Mouse (Mus musculus) forebrain, embryonic 11.5 days (tissue): Measurements from ENCODE around the gene Vangl1. TPM values are rescaled to one million over a fixed set of nuclear protein-coding genes. Genes with fewer than 3 reads are reported as not detected.
"Not testable (repeated sequence)": the region's sequence is repeated elsewhere in the genome, so short reads cannot be mapped to it uniquely, and the experiment has no call there.

Experiments used
- ATAC-seq: fragments of 200-750 bp; cut with Nextera tagmentation; replicated peaks from 2 replicates; pipeline ENCODE4 v1.8.0; 2017; ENCODE audit warnings: moderate TSS enrichment; ENCODE audit not compliant: low FRiP score
- DNase-seq: peaks from one replicate; pipeline ENCODE4 v3.0.0-alpha.2; 2017; ENCODE audit warnings: low spot score
- H3K27ac ChIP-seq: fragments of 300-500 bp; sonication (generic); 2 replicates; pipeline ENCODE4 v1.5.1; 2014; ENCODE audit warnings: low read depth, low read length
- H3K27me3 ChIP-seq: fragments of 300-500 bp; sonication (generic); 2 replicates; pipeline ENCODE4 v1.6.1; 2014; ENCODE audit warnings: mild to moderate bottlenecking, low read length, mixed read lengths; ENCODE audit not compliant: control insufficient read depth, insufficient read depth
- H3K36me3 ChIP-seq: fragments of 300-500 bp; sonication (generic); 2 replicates; pipeline ENCODE4 v1.6.1; 2014; ENCODE audit warnings: mild to moderate bottlenecking, low read length, moderate library complexity, mixed read lengths; ENCODE audit not compliant: control insufficient read depth, insufficient read depth
- H3K4me1 ChIP-seq: fragments of 300-500 bp; sonication (generic); replicated peaks from 2 replicates; pipeline ENCODE4 v1.6.1; 2014; ENCODE audit warnings: low read length, mixed read lengths; ENCODE audit not compliant: control insufficient read depth, insufficient read depth
- H3K4me2 ChIP-seq: fragments of 300-500 bp; sonication (generic); 2 replicates; pipeline ENCODE4 v1.6.1; 2014; ENCODE audit warnings: low read depth, mild to moderate bottlenecking, low read length, moderate library complexity, mixed read lengths; ENCODE audit not compliant: severe bottlenecking
- H3K4me3 ChIP-seq: fragments of 300-500 bp; sonication (generic); 2 replicates; pipeline ENCODE4 v1.5.1; 2014; ENCODE audit warnings: low read depth, low read length
- H3K9ac ChIP-seq: fragments of 300-500 bp; sonication (generic); 2 replicates; pipeline ENCODE4 v1.6.1; 2014; ENCODE audit warnings: low read length
- H3K9me3 ChIP-seq: fragments of 300-500 bp; sonication (generic); 2 replicates; pipeline ENCODE4 v1.6.1; 2016; ENCODE audit warnings: low read length, mixed read lengths; ENCODE audit not compliant: control insufficient read depth
- WGBS: fragments of 180-500 bp; shearing (Covaris S2); extraction: QIAGEN DNeasy Blood & Tissue Kit; methylation state at CpG from one replicate; pipeline ENCODE4 v1.1.7; 2014; 5-methylcytosine and 5-hydroxymethylcytosine counted together
- polyA plus RNA-seq: library from polyadenylated mRNA; unstranded; fragments of >200 nt; fragmentation: Nextera tagmentation; extraction: Ambion mirVana; gene quantifications from 2 replicates; pipeline ENCODE4 v1.2.1, GENCODE M21; 2014

The Vangl1 gene
- polyA plus RNA-seq, 1 experiment from 2014 or later = 8.1 TPM

DNA sequence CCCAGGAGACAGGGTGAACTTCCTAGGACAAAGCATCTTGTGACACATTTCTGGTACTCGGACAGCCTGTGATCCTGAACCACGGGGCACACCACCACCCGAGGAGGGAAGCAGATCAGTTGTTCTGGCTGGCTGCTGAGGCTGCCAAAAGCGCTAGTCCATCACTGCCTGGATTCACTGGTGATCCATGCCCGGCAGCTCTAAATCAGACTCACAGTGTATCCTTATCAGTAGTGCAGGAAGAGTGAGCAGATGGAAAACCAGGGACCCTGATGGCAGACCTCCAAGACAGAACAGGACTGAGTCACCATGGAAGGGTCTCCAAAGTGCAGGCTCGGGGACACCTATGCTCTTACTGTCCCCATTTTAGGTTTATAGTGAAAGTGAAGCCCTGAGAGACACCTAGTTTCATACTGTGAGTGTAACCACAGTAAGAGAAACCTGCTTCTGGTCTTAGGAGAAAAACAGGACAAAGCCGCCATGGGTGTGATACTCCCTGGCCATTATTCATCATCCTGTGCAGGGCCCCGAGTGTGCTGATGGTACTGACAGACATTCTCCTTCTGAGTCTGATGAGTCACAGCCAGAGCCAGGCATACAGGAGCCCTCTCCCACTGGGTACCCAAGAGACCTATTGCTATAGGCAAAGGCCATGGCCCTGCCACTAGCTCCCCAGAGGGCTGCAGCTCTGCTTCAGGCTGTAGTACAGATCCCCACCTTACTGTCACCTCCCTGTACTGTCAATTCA is 30.2 kb downstream of the Vangl1 start:
- no peak for DNase-seq
- no peaks in the 10 kb centered on the region for H3K9me3 ChIP-seq
- 82% methylated on average over 8 of the region's 8 CpGs for WGBS
- H3K9ac ChIP-seq = no peak overlapping the region
- no peaks in the 10 kb centered on the region for H3K36me3 ChIP-seq
- H3K4me3 ChIP-seq = no peak overlapping the region
- H3K27me3 ChIP-seq = no peaks in the 10 kb centered on the region
- no peak for ATAC-seq
- H3K27ac ChIP-seq = no peak overlapping the region
- no peak overlapping the region for H3K4me2 ChIP-seq
- no peaks in the 10 kb centered on the region for H3K4me1 ChIP-seq

DNA sequence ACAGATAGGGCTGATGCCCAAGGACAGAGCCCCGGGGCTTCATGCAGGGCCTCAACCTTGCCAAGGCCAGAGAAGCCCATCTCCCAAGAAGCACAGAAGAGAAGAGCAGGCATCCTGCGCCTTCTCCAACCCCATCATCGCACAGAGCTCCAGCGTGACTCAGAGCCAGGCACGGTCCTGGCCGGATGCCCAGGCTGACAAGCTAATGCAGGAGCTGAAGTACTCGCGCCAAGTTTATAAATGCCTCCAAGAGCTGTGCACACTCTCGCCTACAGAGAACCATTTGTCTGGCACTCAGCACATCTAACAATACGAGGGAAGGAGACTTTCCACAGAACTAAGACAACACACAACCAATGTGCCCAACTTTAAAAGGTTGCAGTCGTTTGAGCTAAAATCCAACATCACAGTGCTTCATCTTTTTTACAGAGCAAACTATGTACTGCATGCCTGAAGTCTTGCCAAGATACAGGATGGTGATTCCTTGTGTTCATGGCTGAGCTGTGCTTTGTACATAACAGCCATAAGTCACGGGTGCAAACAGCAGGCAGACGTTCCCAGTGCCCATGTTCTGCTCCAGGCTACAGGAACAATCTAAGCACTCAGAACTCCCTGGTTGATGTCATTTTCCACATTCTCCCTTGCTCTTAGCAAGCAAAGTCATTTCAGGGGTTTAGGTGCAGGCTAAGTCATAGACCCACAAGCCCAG is 35.1 kb downstream of the Vangl1 start:
- Histone ChIP-seq H3K36me3 (no peaks in the 10 kb centered on the region), H3K4me3 (no peak overlapping the region), H3K27ac (no peak overlapping the region), H3K4me2 (no peak overlapping the region), H3K9ac (no peak overlapping the region), H3K9me3 (no peaks in the 10 kb centered on the region), H3K4me1 (peaks cover 9% of the 10 kb centered on the region), H3K27me3 (no peaks in the 10 kb centered on the region)
- 85% methylated on average over 13 of the region's 13 CpGs for WGBS
- no peak for ATAC-seq
- DNase-seq = no peak

DNA sequence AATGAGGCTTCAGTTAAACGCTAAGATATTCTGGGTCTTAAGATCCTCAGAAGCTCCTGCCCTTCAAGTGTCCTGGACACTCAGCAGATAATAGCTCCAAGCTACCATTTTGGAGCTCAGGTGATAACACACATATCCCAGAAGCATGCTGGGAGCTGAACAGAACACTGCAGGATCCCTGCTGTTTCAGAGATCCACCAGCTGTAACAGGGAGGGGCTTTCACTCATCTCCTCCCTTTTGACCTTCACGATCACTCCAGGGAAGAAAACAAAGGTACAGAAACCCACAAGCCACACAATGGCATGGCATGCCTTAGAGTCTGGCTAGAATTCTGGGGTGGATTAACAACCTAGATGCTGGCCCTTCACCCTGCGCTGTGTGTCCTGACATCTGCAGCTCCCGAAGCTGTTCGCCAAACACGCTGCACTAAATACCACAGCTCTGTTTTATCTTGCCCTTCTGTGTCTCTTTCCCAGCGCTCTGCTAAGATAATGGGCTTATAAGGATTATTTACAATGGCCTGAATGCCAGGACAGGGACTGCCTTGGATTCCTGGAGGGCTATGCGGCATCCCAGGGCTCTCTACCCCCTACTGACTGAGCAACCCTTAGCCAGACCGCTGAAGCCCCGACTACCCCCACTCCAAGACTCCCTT is 36.8 kb downstream of the Vangl1 start:
- WGBS = 3% methylated on average over 10 of the region's 10 CpGs
- Histone ChIP-seq H3K9ac (no peak overlapping the region), H3K27me3 (no peaks in the 10 kb centered on the region), H3K27ac (no peak overlapping the region), H3K36me3 (no peaks in the 10 kb centered on the region), H3K9me3 (no peaks in the 10 kb centered on the region), H3K4me1 (peaks cover 9% of the 10 kb centered on the region), H3K4me3 (no peak overlapping the region), H3K4me2 (0 out of 2 replicates have a peak overlapping the region, but pooled peaks have one; percentile 21)
- ATAC-seq (0 out of 2 replicates have a peak, but pooled peaks have one; percentile 49), DNase-seq (no peak)

DNA sequence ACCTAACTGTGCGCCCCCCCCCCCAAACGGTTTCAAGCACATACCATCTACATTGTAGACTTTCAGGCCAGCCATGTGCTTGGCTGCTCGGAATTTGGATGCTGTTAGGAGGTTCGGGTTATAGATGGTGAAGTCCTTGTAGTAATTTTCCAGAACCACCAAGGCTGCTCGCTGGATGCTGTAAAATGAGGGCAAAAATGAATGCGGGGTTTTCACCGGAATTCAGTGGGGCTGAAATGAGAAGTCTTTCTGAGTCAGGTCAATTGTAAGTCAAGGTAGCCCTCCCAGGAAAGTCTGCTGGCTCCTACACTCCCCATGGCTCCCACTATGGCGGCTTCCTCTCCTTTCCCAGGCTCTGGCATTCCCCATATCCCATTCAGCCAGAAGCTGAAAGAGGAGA is 37.7 kb downstream of the Vangl1 start:
- Histone ChIP-seq H3K9ac (no peak overlapping the region), H3K4me2 (no peak overlapping the region), H3K27me3 (no peaks in the 10 kb centered on the region), H3K9me3 (no peaks in the 10 kb centered on the region), H3K27ac (no peak overlapping the region), H3K4me1 (peaks cover 9% of the 10 kb centered on the region), H3K4me3 (no peak overlapping the region), H3K36me3 (no peaks in the 10 kb centered on the region)
- 75% methylated on average over 8 of the region's 8 CpGs for WGBS
- ATAC-seq = no peak
- DNase-seq = no peak

DNA sequence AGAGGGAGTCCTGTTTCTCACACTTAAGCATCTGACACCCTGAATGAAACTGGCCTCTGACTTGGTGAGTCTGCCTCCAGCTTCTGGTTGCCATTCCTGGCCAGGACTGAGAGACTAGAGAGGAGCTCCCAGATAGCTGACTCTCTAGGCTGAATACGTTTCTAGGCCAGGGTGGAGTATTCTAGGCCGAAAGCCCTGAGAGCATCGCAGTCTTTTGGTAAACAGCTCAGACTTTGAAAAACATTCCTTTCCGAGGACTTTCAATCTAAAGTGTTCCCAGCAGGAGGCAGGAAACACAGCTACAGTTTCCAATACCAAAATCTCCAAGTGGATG is 38.2 kb downstream of the Vangl1 start:
- DNase-seq (no peak), ATAC-seq (no peak)
- Histone ChIP-seq H3K9me3 (no peaks in the 10 kb centered on the region), H3K27ac (0 out of 2 replicates have a peak overlapping the region, but pooled peaks have one; percentile 31), H3K27me3 (no peaks in the 10 kb centered on the region), H3K4me2 (no peak overlapping the region), H3K36me3 (no peaks in the 10 kb centered on the region), H3K4me3 (no peak overlapping the region), H3K4me1 (peaks cover 9% of the 10 kb centered on the region), H3K9ac (no peak overlapping the region)
- 70% methylated on average over 4 of the region's 4 CpGs for WGBS

DNA sequence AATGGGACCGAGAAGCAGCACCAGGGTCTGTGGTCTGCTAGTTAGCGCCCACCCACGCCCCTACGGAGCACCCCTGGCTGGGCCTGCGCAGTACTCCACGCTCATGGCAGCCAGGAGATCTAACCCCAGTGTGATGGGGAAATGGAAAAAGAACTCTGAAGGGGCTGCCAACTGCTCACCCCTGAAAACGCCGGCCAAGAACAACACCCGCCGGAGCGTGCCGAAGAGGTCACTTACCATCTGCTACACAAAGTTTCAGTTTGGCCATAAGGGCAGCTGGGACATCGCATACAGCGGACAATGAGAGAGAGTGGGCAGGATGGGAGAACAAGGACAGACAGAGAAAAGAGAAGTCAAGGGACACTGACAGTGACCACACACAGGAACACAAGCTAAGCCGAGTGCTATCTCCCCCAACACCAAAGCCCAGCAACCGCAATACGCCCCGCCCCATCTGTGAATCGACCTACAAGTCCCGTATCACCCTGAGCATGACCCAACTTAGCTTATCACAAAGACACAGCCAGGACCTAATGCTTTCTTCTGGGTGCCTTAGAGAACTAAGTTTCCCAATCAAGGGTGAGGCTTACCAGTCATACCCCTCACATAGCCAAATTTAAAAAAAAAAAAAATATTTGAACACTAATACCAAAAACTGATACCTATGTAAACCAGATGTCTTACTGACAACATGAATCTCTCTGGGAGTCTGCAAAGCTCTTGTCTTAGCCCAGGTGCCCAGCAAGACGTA is 38.8 kb downstream of the Vangl1 start:
- Histone ChIP-seq H3K9me3 (no peaks in the 10 kb centered on the region), H3K36me3 (no peaks in the 10 kb centered on the region), H3K4me3 (no peak overlapping the region), H3K9ac (no peak overlapping the region), H3K4me2 (no peak overlapping the region), H3K27ac (0 out of 2 replicates have a peak overlapping the region, but pooled peaks have one; percentile 31), H3K4me1 (peaks cover 9% of the 10 kb centered on the region), H3K27me3 (no peaks in the 10 kb centered on the region)
- 91% methylated on average over 21 of the region's 21 CpGs for WGBS
- no peak for DNase-seq
- ATAC-seq = no peak; the same call in 1 of the 2 replicates

DNA sequence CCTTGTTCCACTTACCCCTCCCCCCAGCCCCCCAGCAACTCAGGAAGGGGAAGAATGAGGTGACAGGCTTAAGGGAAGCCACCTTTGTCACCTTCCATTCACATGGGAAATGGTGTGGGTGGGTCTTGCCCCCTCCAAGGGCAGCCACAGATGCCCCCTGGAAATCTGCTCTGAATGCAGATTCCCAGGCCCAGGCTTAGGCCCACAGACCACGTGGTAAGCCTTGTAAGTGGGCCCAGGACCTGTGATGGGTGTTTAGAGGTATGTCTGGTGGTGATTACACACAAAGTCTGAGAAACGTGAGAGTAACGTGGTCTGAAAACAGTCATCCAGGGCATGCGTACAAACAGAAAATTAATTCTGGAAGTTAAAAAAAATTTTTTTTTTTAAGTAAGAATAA is 39.6 kb downstream of the Vangl1 start:
- Histone ChIP-seq H3K27me3 (no peaks in the 10 kb centered on the region), H3K4me1 (peaks cover 9% of the 10 kb centered on the region), H3K4me2 (no peak overlapping the region), H3K27ac (no peak overlapping the region), H3K9ac (no peak overlapping the region), H3K9me3 (no peaks in the 10 kb centered on the region), H3K4me3 (no peak overlapping the region), H3K36me3 (no peaks in the 10 kb centered on the region)
- ATAC-seq (no peak), DNase-seq (no peak)
- 69% methylated on average over 4 of the region's 4 CpGs for WGBS

DNA sequence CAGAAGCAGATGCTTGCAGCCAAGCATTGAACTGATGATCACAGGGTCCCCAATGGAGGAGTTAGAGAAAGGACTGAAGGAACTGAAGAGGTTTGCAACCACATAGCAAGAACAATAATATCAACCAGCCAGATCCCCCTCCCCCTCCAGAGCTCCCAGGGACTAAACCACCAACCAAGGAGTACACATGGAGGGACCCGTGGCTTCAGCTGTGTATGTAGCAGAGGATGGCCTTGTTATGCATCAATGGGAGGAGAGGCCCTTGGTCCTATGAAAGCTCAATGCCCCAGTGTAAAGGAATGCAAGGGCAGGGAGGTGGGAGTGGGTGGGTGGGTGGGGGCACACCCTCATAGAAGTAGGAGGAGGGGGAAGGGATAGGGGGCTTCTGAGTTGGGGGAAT is 40.6 kb downstream of the Vangl1 start:
- H3K9ac ChIP-seq = not testable (repeated sequence)

More for the DNA sequence above, 40.6 kb downstream of the Vangl1 start:
- H3K4me1 ChIP-seq = peaks cover 11% of the 10 kb centered on the region
- H3K36me3 ChIP-seq, H3K27ac ChIP-seq, H3K4me3 ChIP-seq, ATAC-seq, H3K4me2 ChIP-seq, H3K27me3 ChIP-seq, DNase-seq, H3K9me3 ChIP-seq: not testable (repeated sequence)
- 64% methylated on average over 1 of the region's 1 CpGs for WGBS
